In genomic region chr6:51853291-51853690, GRCm38 (mm10) we compare ENCODE assay signal across 18 mouse cellular contexts.
DNase-seq lines count a peak whose midpoint lies in the region; ATAC-seq and TF ChIP-seq lines count a peak whose summit lies in the region.
"Had no signal": no experiment of that assay in that cellular context is flagged by ENCODE, and none has a peak within 500 bp of the region (broad histone marks: within the 10 kb centered on the region; RNA-seq: fewer than 3 reads in every experiment).

No protein-coding gene starts in this region.

- no peak overlapping the region for H3K4me2 ChIP-seq in midbrain, embryonic 14.5 days (ENCODE audit: low read length)
- H3K4me2 ChIP-seq: embryonic facial prominence, embryonic 12.5 days; forebrain, embryonic 15.5 days; heart, embryonic 15.5 days; liver, embryonic 15.5 days had no signal

- peaks cover 10% of the 10 kb centered on the region; the same call in 1 of the 2 replicates for H3K27me3 ChIP-seq in midbrain, embryonic 14.5 days (ENCODE audit: control insufficient read depth, insufficient read depth, low read length)
- H3K27me3 ChIP-seq: CH12.LX; heart, embryonic 15.5 days had no signal

- DNase-seq in adrenal gland, postnatal 36 days, result peak; percentile 14 to 28
- DNase-seq in adrenal gland, postnatal 14 days, result no peak
- peak; percentile 58 for DNase-seq in left cerebral cortex, postnatal 4 days
- DNase-seq in left cerebral cortex, adult 8-10 months (ENCODE audit: low spot score in 2 of 2), result no peak
- DNase-seq in cerebellum, adult 9-11 months, result peak; percentile 73
- DNase-seq in midbrain, embryonic 14.5 days, result no peak
- DNase-seq in left cerebral cortex, adult 2 months (ENCODE audit: extremely low spot score in 1 of 2, low spot score in 2 of 2), result no peak
- no peak for DNase-seq in spleen, postnatal 36 days (ENCODE audit: low spot score in 2 of 2)
- DNase-seq: gastrocnemius, postnatal 14 days; heart, postnatal 4 days; thymus, postnatal 14 days had no signal

- no peak for TF ChIP-seq CTCF in left cerebral cortex, adult 2 months (IDR thresholded peaks at IDR 0.05)

- no peak overlapping the region for H3K9ac ChIP-seq in midbrain, embryonic 14.5 days (replicated peaks; ENCODE audit: low read length)
- H3K9ac ChIP-seq: embryonic facial prominence, embryonic 12.5 days; forebrain, embryonic 15.5 days; heart, embryonic 15.5 days; liver, embryonic 15.5 days had no signal

- H3K4me1 ChIP-seq in midbrain, embryonic 14.5 days (ENCODE audit: control insufficient read depth, insufficient read depth, low read length), result peaks cover 37% of the 10 kb centered on the region

- intact Hi-C loops in left cerebral cortex, postnatal 4 days (cut with DNase I), result loop anchor here (10.0 kb wide), 1 partner anchor 388 kb away; the partner anchor contains the start of gene Hnrnpa2b1
- intact Hi-C loops in left cerebral cortex, adult 2 months (cut with DNase I), result no loop called here

- H3K36me3 ChIP-seq in midbrain, embryonic 14.5 days (ENCODE audit: control insufficient read depth, insufficient read depth, low read length), result no peaks in the 10 kb centered on the region
- H3K36me3 ChIP-seq: embryonic facial prominence, embryonic 12.5 days; forebrain, embryonic 15.5 days; heart, embryonic 15.5 days; liver, embryonic 15.5 days had no signal

- no peaks in the 10 kb centered on the region for H3K9me3 ChIP-seq in midbrain, embryonic 14.5 days (ENCODE audit: control insufficient read depth, low read length)
- H3K9me3 ChIP-seq: embryonic facial prominence, embryonic 12.5 days; forebrain, embryonic 15.5 days; heart, embryonic 15.5 days; liver, embryonic 15.5 days had no signal

- no peak for ATAC-seq in midbrain, embryonic 14.5 days (ENCODE audit: low FRiP score, low TSS enrichment)
- ATAC-seq: forebrain, embryonic 15.5 days; intestine, embryonic 16.5 days had no signal

- peak overlapping the region; percentile 3; the same call in 1 of the 2 replicates for H3K27ac ChIP-seq in midbrain, embryonic 14.5 days (replicated peaks; ENCODE audit: low read depth, low read length)
- no peak overlapping the region for H3K27ac ChIP-seq in left cerebral cortex, adult 2 months
- H3K27ac ChIP-seq: embryonic facial prominence, embryonic 12.5 days; forebrain, embryonic 15.5 days; heart, embryonic 15.5 days; liver, embryonic 15.5 days had no signal

- no peak overlapping the region for H3K4me3 ChIP-seq in midbrain, embryonic 14.5 days (replicated peaks; ENCODE audit: low read depth, low read length)
- no peak overlapping the region for H3K4me3 ChIP-seq in left cerebral cortex, adult 2 months
- H3K4me3 ChIP-seq: embryonic facial prominence, embryonic 12.5 days; erythroblast, embryonic 14.5 days; forebrain, embryonic 15.5 days; heart, embryonic 15.5 days; liver, embryonic 15.5 days had no signal

- WGBS in midbrain, embryonic 14.5 days, result 85% methylated on average over 3 of the region's 3 CpGs

Comparison
In these comparisons a context has a peak if more than half of its experiments do, and no peak if none do; other contexts are left out.
1. DNase-seq: peak in adrenal gland, postnatal 36 days (2 of 2), left cerebral cortex, postnatal 4 days (single experiment) and cerebellum, adult 9-11 months (single experiment); none in adrenal gland, postnatal 14 days (single experiment), left cerebral cortex, adult 8-10 months (0 of 2), midbrain, embryonic 14.5 days (single experiment), left cerebral cortex, adult 2 months (0 of 2) and spleen, postnatal 36 days (0 of 2).